Mouse (Mus musculus) ovary, postnatal 14 days (tissue): ENCODE results near the gene Gm37240.
"Not testable (repeated sequence)": the region's sequence is repeated elsewhere in the genome, so short reads cannot be mapped to it uniquely, and the experiment has no call there.

Experiments used
- DNase-seq: peaks from one replicate; pipeline ENCODE4 v3.0.0; 2022; ENCODE audit warnings: low spot score

The Gm37240 gene

DNA sequence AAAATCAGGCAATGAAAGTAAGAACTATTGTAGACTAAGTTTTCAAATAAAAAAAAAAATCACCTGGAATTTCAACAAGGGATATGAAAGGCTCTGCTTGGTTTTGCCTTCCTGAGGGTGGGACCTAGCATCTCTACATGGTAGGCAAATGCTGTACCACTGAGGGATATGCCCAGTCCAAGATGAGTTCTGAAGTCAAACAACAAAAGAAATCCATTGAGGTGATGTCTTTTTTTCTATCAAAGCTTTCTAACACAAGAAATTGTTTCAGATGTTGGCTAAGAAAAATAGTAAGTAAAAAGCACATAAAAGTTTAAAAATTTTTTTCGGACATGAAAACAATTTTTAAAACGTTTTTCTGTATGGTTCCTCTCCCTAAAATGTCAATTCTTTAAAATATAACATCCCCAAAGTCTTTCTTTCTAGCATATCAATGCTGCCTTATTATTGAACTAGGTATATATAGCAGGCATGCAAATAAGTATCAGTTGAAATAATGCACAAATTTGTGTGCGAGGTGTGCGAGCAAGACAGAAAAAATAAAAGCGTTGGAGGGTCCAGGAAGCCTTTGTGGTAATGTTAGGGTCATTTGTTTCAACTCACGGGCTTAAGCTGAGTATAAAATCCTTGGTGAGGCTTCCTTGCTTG, 314.0 kb downstream of the Gm37240 start:
- DNase-seq = no peak

DNA sequence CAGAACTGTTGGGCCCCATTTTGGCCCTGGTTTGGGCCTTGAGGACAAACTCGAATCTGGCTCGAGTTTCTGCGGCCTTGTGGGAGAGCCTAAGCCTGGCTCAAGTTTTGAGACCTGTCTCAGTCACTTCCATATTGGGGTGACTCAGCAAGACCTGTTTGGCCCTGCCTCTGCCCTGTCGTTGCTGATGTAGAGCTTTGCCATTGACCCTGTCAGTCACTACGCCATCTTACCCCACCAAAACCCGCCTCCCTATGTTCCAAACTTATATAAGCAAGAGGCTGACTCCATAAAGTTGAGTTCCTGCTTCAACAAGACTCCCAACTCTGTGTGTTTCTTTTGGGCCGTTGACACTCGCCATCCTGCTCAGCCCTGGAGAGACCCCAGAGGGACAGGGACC, 314.8 kb downstream of the Gm37240 start:
- not testable (repeated sequence) for DNase-seq

DNA sequence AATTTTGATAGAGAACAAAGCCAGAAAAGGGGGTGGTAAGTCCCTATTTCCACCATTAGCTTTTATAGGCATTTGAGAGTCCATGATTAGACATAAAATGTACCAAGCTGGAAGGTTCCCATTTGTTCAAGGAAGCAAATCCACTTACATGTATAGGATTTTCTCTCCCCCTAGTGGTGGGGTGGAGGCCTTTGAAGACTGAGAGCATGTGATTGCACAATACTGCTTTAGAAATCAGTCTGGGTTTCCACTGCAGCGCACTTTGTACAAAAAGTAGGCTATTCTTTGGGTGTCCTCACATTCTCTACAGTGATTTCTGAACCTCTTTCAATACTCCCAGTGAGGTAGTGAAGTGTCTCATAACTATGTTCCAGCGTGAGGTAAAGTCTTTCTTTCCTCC, 316.0 kb downstream of the Gm37240 start:
- peak; percentile 32 for DNase-seq

DNA sequence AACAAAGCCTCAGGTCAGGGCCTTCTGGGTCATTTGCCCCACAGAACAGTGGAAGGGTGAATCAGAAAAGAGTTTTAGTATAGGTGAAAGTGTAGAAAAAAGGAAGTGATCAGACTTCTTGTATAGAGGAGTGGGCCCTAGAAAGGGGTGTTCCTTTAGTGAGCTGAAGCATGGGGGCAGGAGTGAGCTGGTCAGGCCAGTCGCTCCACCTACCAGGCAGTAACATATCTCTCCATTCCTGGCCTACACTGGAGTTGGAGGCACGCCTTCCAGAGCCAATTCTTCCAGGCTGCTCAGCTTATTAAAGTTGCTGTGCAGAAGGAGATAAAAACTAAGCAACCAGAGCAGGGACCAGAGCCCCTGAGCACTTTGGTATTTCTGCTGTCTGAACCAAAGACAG, 322.7 kb downstream of the Gm37240 start:
- no peak for DNase-seq

DNA sequence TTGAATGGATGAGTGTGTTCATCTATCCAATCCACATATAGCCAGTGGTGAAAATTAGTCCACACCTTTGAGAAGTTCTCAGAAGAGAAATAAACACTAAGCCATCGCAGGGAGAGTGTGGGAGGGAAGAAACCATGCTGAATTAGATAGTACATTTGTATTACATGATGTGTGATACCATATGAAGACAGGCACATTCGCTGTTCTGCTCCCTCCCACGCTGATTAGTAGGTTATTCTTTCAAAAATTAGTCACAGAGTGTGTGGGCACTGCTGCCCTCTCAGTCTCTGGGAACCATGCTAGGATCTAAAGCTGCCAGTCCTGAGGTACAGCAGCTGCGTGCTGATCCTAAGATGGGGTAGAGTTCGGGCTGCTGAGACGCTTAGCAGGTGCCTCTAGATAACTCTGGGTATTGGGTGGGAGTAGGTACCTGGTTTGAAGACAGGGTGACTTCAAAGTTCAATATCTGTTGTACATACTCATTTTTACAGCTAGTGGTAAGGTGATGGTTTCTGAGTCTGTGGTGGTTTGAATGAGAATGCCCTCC, 333.5 kb downstream of the Gm37240 start:
- no peak for DNase-seq

DNA sequence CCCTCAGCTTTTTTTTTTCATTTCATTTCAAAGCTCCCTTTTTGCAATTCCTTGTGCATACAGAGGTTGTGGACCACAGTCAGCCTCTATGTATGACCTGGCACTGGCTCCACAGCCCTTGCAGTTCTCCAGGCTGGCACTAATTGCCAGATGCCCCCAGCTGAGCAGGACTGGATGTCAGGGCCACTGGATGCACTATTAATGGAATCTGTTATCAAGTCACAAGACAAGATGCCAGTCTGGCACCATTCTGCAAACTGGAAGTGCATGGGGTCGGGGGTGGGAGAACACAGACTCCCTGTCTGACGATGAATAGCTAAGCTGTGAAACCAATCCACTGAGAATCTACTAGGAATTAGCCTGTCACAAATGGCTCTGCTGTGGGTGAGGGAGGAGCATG, 336.0 kb downstream of the Gm37240 start:
- no peak for DNase-seq

DNA sequence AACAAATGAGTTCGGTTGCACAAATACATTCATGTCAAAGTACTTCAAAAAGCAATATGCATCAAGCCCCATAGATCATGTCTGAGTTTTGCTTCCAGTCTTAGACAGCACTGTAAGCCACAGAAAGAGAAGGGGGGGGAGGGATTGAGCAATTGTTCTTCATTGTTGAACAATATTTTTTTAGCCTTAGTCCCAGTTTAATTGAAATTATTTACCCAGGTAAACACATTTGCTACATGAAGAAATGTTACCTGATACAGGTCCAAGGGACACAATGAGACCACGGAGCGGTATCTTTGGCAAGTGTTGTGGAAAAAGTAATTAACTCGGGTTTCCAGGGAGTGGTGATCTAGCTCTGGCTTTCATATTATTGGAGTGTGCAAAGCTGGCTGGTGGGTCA, 337.0 kb downstream of the Gm37240 start:
- no peak for DNase-seq

DNA sequence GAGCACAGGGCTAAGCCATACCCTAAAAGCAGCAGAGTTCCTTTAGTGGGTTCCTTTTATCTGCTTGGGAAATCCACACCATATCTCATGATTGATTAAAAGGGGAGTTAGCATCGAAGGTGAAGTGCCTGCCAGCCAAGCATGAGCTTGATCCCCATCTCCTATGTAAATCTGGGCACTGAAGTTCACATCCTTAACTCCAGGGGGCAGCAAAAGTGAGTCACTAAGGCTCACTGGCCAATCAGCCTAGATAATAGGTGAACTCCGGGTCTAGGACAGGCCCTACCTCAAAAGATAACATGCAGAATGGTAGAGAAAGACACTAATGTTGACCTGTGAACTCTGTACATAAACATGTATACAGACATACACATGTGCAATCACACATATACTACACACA, 343.7 kb downstream of the Gm37240 start:
- no peak for DNase-seq

DNA sequence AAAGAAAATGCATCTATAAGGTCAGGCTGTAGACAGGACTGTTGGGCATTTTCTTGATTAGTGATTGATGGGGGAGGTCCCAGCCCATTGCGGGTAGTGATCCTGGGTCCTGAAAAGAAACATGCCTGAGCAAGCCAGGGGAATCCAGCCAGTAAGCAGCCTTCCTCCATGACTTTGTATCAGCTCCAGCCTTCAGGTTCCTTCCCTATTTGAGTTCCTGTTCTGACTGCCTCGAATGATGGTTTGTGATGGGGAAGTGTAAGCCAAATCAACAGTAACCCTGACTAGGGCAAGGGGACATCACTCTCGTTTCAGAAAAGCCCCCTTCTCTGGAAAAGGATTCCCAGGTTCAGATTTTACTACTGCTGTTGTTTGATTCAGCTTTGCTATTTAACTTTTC, 344.6 kb downstream of the Gm37240 start:
- no peak for DNase-seq

DNA sequence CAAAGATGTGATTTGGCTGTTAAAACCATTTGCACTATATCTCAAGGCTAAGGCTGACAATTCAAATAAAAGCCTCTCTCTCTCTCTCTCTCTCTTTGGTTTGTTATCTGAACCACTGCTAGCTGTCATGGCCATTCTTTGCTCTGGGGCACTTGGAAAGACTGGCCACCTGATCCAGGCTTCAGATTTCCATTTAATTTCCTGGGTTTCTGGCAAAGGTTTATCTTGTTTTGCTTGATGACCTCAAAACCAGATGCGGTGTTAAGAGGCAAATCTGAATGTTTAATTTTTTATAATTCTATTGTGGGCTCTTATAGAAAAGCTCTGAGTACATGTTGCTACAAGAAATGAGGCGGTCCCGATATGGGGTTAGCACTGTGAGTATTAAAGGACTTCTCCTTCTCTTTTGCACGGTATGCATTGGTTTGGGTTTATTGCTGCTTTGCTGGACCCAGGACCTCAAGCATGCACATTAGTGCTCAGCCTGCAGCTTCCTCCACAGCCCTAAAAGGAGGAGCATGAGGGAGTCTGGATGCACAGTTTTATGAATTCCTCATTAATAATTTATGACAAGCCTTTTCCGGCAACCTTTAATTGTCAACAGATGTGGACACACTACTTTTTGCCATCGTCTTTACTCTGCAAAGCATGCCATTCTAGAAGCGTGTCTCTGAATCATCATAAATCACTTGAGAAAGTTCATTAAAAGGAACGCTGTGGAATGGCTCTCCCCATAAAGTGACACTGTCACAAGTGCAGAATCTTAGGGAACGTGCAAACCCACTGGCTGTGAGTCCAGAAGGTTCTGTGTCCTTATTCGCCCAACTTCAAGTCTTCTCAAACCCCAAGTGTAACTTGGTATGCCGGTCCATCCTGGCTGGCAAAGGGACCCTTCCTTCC, 351.4 kb downstream of the Gm37240 start:
- DNase-seq = no peak

DNA sequence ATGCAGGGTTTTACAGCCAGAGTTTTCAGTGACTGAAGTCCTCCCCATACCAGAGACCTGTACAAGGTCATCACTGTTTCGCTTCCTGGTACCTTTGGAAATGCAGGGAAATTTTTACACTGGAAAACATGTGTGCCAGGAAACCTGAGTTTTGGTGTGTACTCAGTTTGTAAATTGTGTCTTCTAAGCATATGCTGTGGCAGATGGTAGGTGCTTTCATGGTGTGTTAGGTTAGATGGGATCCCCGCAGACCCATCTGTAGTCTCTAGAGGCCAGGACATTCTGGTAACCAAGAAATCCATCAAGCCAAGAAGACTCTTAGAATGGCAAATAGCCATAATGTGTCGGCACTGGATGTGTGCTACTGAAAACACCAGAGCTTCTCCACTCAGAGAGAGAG, 352.3 kb downstream of the Gm37240 start:
- no peak for DNase-seq

DNA sequence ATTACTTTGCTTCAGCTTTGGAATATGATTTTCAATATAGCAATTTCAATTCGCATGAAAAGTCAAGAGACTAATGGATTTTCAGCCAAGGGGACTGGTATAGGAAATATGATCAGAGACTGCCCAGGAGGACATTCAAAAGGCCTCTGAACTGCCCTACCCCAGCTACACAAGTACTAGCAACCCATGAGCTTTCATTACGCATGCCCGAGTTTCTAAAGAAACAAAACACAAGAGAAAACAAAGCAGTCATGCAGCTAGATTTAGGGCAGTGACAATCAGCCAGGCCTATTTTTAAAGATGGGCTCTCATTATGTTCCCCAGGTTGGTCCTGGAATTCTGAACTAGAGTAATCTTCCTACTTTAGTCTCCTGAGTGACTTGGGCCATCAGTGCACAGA, 354.9 kb downstream of the Gm37240 start:
- no peak for DNase-seq

DNA sequence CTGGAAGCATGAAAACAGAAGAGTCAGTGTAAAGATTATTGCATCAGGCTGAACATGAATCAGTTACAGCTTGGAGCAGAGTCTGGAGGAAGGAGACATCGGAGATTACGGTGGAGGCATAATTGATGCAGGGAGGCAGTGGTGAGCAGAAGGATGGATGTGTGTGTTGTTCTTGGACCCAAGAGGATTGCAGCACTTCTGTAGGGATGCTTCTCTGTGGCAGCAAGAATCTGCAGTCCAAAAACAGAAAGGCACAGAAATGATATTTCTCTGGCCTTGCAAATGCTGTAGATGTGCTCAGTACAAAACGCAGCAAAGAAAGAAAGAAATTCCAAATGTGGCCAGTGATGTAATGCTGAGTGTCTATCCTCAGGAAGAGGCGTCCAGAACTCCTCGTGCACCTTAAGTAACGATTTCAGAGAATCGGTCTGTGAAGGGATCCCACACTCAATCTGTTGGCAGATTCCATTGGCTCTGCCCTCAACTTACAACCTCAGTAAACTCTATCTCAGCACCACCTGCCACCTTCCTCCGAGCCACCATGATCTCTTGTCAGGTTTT, 356.6 kb downstream of the Gm37240 start:
- DNase-seq = no peak

DNA sequence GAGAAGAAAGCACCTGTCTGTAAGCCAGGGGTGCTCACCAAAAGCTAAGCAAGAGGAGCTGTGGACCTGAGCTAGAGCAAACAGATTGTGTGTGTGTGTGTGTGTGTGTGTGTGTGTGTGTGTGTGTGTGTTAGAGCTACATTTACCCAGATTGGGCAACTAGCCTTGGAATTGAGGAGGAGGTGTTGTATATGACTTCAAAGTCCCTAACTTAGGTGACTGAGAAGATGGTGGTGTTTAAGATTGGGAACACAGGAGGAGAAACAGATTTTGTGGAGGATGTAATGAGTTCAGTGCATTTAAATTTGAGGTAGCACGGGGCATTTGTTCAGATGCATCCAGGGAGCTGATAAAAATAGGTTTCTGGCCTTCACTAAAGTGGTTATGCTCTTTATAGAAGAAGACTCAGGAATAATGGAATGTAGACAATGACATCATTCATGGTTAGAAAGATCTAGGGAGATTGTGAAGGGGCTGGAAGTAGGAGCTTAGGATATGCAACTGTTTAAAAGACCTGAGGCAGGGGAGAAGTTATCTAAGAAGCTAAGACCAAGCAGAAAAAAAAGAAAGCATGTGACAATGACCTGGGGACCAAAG, 365.9 kb downstream of the Gm37240 start:
- no peak for DNase-seq

DNA sequence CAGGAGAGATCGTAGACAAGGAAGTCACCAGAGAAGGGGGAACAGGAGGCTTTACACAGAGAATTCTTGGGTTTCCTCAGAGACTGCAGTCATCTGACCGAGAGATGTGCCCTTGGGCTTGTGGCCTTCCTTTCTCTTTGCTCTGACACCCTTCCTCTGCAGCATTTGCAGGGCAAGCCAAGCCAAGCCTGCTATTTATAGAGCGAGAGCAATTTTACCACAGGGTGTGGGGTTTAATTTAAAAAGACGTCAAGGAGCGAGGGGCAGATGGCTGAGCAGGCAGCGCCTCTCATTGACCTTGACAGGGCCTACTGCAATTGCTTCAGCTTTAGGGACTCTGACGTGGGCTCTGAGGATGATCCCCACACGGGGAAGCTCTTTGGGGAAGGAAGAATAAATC, 368.6 kb downstream of the Gm37240 start:
- DNase-seq = no peak

DNA sequence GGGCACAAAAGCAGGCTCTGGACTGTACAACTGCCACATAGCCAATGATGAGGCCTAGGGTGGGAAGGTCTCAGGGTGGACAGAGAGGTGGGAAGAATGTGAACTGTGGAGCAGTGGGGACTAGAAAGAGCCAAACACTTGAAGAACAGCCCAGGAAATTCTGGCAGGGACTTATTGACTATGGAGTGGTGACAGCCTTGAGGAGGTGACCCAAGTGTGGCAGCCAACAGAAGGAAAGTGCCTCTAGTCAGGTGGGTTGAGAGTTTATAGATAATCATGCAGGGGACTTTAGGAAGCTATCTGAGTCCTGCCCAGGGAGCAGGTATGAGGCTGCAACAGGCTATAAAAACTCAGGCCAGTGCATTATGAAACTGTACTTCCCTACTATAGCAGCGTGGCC, 369.2 kb downstream of the Gm37240 start:
- no peak for DNase-seq

DNA sequence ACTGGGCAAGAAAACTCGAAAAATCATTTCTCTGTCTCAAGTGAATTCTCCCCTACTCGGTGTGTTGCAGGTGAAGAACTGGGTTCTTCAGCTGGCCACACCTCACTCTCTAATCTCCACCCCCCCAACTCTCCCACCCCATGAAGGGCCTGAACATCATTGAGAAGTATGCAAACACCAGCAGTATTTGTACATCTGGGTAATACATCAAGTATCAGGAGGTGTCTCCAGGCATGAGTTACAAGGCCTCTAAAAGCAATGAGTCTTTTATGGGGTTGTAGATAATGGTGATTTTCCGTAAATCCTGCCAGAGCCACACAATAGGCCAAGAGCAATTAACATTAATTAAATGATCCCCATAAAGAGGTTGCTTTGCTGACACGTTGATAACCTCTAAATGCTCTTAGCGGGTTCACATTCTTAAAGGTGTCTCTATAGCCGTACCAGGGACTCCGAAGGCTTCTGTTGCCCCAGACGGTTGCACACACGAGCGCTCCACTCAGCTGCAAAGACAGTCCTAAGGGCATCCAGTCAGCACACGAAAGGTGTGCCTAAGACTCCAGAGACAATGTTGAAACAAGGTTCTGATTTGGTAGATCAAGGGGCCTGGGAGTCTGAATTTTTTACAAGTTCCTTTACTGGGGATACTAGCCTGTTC, 370.4 kb downstream of the Gm37240 start:
- no peak for DNase-seq

DNA sequence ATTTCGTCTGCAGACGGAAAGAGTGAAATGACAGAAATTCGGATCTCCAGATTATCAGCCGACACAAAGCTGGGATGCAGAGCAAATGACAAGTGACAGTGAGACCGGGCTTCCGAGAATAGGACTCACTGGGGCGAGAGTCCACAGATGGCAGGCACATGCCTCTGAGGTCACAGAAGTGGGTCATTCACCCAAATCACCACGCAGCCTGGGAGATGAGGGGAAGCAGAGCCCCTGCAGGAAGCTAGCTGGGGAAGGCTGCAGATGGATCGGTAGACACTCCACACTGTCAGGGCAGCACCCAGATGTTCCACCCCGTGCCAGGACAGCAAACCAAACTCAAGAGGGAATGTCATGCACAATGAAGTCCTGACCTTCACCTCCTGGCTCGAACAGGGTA, 372.6 kb downstream of the Gm37240 start:
- DNase-seq = no peak

DNA sequence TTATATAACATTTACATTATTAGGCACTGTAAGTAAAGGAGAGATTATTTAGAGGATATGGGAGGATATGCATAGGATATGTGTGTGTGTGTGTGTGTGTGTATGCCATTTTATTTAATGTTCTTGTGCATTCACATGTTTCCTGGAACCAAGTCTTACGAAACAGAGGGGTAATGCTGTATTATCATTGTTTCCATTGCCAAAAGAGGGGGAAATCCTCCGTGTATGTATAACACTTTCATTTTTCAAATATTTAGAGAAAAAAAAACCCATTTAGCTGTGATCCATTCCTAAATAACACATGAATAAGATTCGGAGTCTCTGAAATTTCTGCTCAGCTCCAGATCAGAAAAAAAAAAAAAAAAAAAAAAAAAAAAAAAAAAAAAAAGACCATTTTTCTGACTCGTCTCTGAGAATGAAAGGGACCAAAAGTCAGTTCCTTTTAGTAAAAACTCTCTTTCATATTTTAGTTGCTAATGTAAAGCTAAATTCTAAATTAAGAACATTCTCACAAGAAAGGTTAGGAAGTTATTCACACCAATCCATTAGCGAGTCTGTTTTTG, 378.5 kb downstream of the Gm37240 start:
- no peak for DNase-seq

DNA sequence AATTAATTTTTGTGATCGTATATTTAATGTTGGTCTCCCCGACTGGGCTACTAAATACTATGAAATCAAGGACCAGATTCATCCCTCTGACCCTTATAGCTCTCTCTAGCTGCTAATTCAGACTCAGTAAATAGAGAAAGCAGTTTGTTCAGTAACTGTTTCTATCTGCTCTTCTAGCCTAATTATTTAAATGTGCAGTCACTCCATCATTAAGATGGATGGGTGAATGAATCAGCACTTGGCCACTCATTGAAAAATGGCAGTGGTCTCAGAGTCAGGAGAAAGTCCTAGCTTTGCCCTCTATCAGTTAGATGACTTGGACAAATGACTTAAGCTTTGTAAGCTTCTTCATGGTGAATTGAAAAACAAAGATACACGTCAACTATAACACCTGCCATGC, 387.2 kb downstream of the Gm37240 start:
- no peak for DNase-seq

DNA sequence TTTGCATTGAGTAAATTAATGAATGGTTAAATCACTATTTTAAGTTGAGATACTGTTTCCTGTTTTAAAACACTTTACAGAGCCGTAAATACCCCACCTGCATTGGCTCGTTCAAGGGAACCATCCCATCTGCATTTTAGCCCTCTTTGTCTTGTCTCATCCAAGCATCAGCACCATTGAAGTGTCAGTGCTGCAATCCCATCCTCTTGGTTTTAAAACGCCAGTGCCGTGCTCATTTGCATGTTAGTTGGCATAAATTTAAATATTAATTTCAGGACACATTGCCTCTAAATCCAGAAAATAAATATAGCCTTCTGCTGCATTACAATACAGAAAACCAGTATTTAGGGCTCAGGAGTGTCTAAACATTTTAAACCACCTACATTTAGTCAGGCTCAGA, 391.2 kb downstream of the Gm37240 start:
- DNase-seq = no peak

DNA sequence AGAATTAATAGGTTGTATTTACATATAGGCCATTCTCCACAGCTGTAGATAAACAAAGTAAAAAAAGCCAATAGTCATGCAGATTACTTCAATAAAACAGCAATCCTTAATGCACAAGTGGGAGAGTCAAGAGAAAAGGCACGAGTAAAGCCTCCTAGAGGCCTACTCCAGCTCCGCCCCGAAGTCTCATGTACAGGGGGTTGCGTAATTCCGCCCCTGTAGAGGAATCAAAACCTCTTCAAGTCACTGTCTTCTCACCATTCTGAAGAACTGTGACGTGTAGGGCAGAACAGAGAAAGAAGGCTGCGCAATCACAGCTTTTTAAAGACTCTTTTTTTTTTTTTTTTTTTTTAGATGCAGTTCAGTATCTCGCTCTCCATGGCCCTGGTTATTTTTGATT, 393.5 kb downstream of the Gm37240 start:
- DNase-seq = no peak
